Mouse (Mus musculus) thymus, adult 2 months (tissue): Measurements from ENCODE around the gene Tcf7l2. TPM values are rescaled to one million over a fixed set of nuclear protein-coding genes. Genes with fewer than 3 reads are reported as not detected.

Source experiments
- DNase-seq: peaks from one replicate; pipeline ENCODE4 v3.0.0; 2021
- H3K27ac ChIP-seq: fragments of 200-500 bp; 2 replicates; pipeline ENCODE4 v1.5.1; 2012; ENCODE audit warnings: low read length, control low read depth; ENCODE audit not compliant: control insufficient read depth, insufficient read depth
- H3K27me3 ChIP-seq: fragments of 200-500 bp; 2 replicates; pipeline ENCODE4 v1.6.1; 2012; ENCODE audit warnings: mild to moderate bottlenecking, low read length, moderate library complexity, mixed read lengths; ENCODE audit not compliant: control insufficient read depth, insufficient read depth
- H3K36me3 ChIP-seq: fragments of 200-500 bp; 2 replicates; pipeline ENCODE4 v1.6.1; 2012; ENCODE audit warnings: mild to moderate bottlenecking, low read length, moderate library complexity; ENCODE audit not compliant: control insufficient read depth, insufficient read depth
- H3K4me1 ChIP-seq: fragments of 200-500 bp; replicated peaks from 2 replicates; pipeline ENCODE4 v1.6.1; 2012; ENCODE audit warnings: low read length; ENCODE audit not compliant: control insufficient read depth, insufficient read depth
- H3K4me3 ChIP-seq: fragments of 200-500 bp; 2 replicates; pipeline ENCODE4 v1.5.1; 2012; ENCODE audit warnings: mild to moderate bottlenecking, low read length, control low read depth, moderate library complexity; ENCODE audit not compliant: control insufficient read depth, insufficient read depth
- CTCF ChIP-seq: fragments of 200-500 bp; IDR thresholded peaks from 2 replicates; pipeline ENCODE4 v1.5.1; 2012; ENCODE audit warnings: mild to moderate bottlenecking, control low read depth, low read length, moderate library complexity, borderline replicate concordance; ENCODE audit not compliant: control insufficient read depth, poor library complexity, insufficient read depth; ENCODE audit errors: extremely low read depth
- POLR2A ChIP-seq: fragments of 200-500 bp; IDR thresholded peaks from 2 replicates; pipeline ENCODE4 v1.6.1; 2012; ENCODE audit warnings: mild to moderate bottlenecking, low read length, control low read depth, moderate library complexity; ENCODE audit not compliant: control insufficient read depth, poor library complexity, insufficient read depth; ENCODE audit errors: extremely low read depth
- WGBS: fragments of 180-500 bp; shearing (Covaris S2); methylation state at CpG from one replicate; pipeline ENCODE4 v1.1.7; 2018; 5-methylcytosine and 5-hydroxymethylcytosine counted together
- polyA plus RNA-seq: library from polyadenylated mRNA; depleted of rRNA; stranded (reverse); fragments of >200 nt; gene quantifications from 2 replicates; pipeline ENCODE4 v1.2.3, GENCODE M21; 2012

The Tcf7l2 gene
- polyA plus RNA-seq, 1 experiment: 7.6 TPM

GRCm38 (mm10) chr19:55719524-55720408 lies 21.9 kb upstream of the Tcf7l2 start:
- Histone ChIP-seq H3K27ac (no peak overlapping the region), H3K4me3 (no peak overlapping the region), H3K4me1 (no peaks in the 10 kb centered on the region), H3K27me3 (no peaks in the 10 kb centered on the region), H3K36me3 (no peaks in the 10 kb centered on the region)
- WGBS: 90% methylated on average over 20 of the region's 20 CpGs
- no peak for DNase-seq
- TF ChIP-seq CTCF (no peak), POLR2A (no peak)

DNA sequence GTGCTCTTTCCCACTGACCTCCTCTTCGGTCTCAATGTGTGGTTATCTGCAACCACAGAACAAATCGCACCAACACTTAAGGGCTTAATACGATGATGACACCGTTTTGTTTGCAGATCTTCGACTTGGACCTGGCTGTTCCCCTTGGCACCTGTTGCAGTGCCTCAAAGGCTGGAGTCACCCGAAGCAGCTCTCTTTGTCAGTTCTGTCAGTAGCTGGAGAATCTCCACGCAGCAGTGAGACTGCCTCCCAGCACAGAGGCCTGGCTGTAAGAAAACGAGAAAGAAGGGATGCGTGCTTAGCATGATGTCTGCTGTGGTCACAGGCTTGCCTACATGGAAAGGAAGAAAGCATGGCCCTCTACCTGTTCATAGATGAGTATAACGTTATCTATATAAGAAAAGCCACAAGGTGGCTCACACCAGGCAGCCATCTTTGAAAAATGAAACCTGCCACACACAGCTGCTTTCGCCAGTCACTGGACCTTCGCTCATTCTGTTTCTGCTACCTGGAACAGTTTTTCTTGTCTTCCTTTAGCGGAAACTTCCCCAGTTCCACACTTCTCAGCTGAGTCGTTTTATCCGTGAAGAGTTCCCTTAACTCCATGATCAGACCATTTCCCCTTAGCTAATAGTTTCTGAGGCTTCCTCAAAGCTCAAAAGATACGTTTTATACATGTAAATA lies 21.1 kb upstream of the Tcf7l2 start:
- Histone ChIP-seq H3K27me3 (no peaks in the 10 kb centered on the region), H3K4me1 (no peaks in the 10 kb centered on the region), H3K27ac (no peak overlapping the region), H3K4me3 (no peak overlapping the region), H3K36me3 (no peaks in the 10 kb centered on the region)
- 73% methylated on average over 16 of the region's 16 CpGs for WGBS
- TF ChIP-seq CTCF (no peak), POLR2A (no peak)
- DNase-seq: no peak

GRCm38 (mm10) chr19:55722376-55722775 lies 19.2 kb upstream of the Tcf7l2 start:
- no peak overlapping the region for H3K4me3 ChIP-seq
- no peaks in the 10 kb centered on the region for H3K27me3 ChIP-seq
- 97% methylated on average over 6 of the region's 6 CpGs for WGBS
- H3K4me1 ChIP-seq: no peaks in the 10 kb centered on the region
- H3K36me3 ChIP-seq: no peaks in the 10 kb centered on the region
- TF ChIP-seq POLR2A: no peak
- TF ChIP-seq CTCF: no peak
- no peak for DNase-seq
- no peak overlapping the region for H3K27ac ChIP-seq

- Histone ChIP-seq H3K27me3 (no peaks in the 10 kb centered on the region), H3K4me3 (no peak overlapping the region), H3K27ac (no peak overlapping the region), H3K4me1 (0 out of 2 replicates have a peak, but pooled peaks cover 3% of the 10 kb centered on the region), H3K36me3 (no peaks in the 10 kb centered on the region)
- WGBS: 95% methylated on average over 8 of the region's 8 CpGs
- no peak for TF ChIP-seq POLR2A
- no peak for TF ChIP-seq CTCF
- DNase-seq: no peak
Measured at GRCm38 (mm10) chr19:55729376-55729775, 12.2 kb upstream of the Tcf7l2 start.

DNA sequence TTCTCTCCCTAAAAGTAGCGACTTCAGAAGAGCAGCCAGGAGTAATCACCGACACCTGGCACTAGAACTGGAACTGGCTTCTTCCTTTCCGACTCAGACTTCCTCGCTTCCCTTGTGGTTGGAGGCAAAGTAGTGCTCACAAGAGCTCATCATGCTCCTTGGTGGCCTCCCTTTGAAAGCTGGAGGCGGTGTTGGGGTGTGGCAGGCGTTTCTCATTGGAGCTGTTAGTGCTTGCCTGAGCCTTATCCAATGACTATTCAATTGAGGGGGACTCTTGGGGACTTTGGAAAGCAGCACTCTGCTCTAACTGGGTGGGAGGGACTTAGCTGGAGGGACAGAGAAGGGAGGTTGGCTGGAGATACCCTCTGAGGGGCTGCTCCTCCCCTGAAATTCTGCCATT lies 9.1 kb upstream of the Tcf7l2 start:
- TF ChIP-seq POLR2A (no peak), CTCF (no peak)
- Histone ChIP-seq H3K27me3 (no peaks in the 10 kb centered on the region), H3K4me3 (no peak overlapping the region), H3K4me1 (0 out of 2 replicates have a peak, but pooled peaks cover 3% of the 10 kb centered on the region), H3K36me3 (no peaks in the 10 kb centered on the region), H3K27ac (no peak overlapping the region)
- WGBS: 21% methylated on average over 6 of the region's 6 CpGs
- DNase-seq: no peak

- WGBS: 57% methylated on average over 3 of the region's 3 CpGs
- no peak for DNase-seq
- no peak overlapping the region for H3K27ac ChIP-seq
- H3K36me3 ChIP-seq: no peaks in the 10 kb centered on the region
- no peak overlapping the region for H3K4me3 ChIP-seq
- no peak for TF ChIP-seq CTCF
- TF ChIP-seq POLR2A: no peak
- H3K27me3 ChIP-seq: no peaks in the 10 kb centered on the region
- H3K4me1 ChIP-seq: 0 out of 2 replicates have a peak, but pooled peaks cover 3% of the 10 kb centered on the region
Measured at GRCm38 (mm10) chr19:55732994-55733393, 8.6 kb upstream of the Tcf7l2 start.
